Mouse (Mus musculus) neural tube, embryonic 11.5 days (tissue): ENCODE results near the gene Specc1l. TPM values are rescaled to one million over a fixed set of nuclear protein-coding genes. Genes with fewer than 3 reads are reported as not detected.

ENCODE experiments used
- ATAC-seq: fragments of 200-750 bp; cut with Nextera tagmentation; 2 replicates; pipeline ENCODE4 v1.8.0; 2017; ENCODE audit warnings: moderate number of reproducible peaks, mild to moderate bottlenecking, moderate TSS enrichment, moderate library complexity; ENCODE audit not compliant: insufficient read depth, low FRiP score, low TSS enrichment
- DNase-seq: peaks from one replicate; pipeline ENCODE4 v3.0.0-alpha.2; 2015; ENCODE audit warnings: low spot score
- H3K27ac ChIP-seq: fragments of 300-500 bp; sonication (generic); 2 replicates; pipeline ENCODE4 v1.5.1; 2014; ENCODE audit warnings: low read depth, mild to moderate bottlenecking, low read length
- H3K27me3 ChIP-seq: fragments of 300-500 bp; sonication (generic); 2 replicates; pipeline ENCODE4 v1.6.1; 2014; ENCODE audit warnings: mild to moderate bottlenecking, low read length, mixed read lengths; ENCODE audit not compliant: control insufficient read depth, insufficient read depth
- H3K36me3 ChIP-seq: fragments of 300-500 bp; sonication (generic); 2 replicates; pipeline ENCODE4 v1.6.1; 2014; ENCODE audit warnings: mild to moderate bottlenecking, low read length, moderate library complexity, mixed read lengths; ENCODE audit not compliant: control insufficient read depth, insufficient read depth
- H3K4me1 ChIP-seq: fragments of 300-500 bp; sonication (generic); 2 replicates; pipeline ENCODE4 v1.6.1; 2014; ENCODE audit warnings: low read length, mixed read lengths; ENCODE audit not compliant: control insufficient read depth, insufficient read depth
- H3K4me2 ChIP-seq: fragments of 300-500 bp; sonication (generic); 2 replicates; pipeline ENCODE4 v1.6.1; 2014; ENCODE audit warnings: low read depth, mild to moderate bottlenecking, moderate library complexity
- H3K4me3 ChIP-seq: fragments of 300-500 bp; sonication (generic); 2 replicates; pipeline ENCODE4 v1.5.1; 2014; ENCODE audit warnings: low read depth, low read length
- H3K9ac ChIP-seq: fragments of 300-500 bp; sonication (generic); 2 replicates; pipeline ENCODE4 v1.6.1; 2014; ENCODE audit warnings: mild to moderate bottlenecking, low read length
- H3K9me3 ChIP-seq: fragments of 300-500 bp; sonication (generic); 2 replicates; pipeline ENCODE4 v1.6.1; 2016; ENCODE audit warnings: low read length; ENCODE audit not compliant: control insufficient read depth
- WGBS: fragments of 180-500 bp; shearing (Covaris S2); extraction: QIAGEN DNeasy Blood & Tissue Kit; methylation state at CpG from one replicate; pipeline ENCODE4 v1.1.7; 2014; 5-methylcytosine and 5-hydroxymethylcytosine counted together
- polyA plus RNA-seq: library from polyadenylated mRNA; unstranded; fragments of >200 nt; fragmentation: Nextera tagmentation; extraction: Ambion mirVana; gene quantifications from 2 replicates; pipeline ENCODE4 v1.2.1, GENCODE M21; 2014

The Specc1l gene
- polyA plus RNA-seq, 1 experiment from 2014 or later: 23.0 TPM

DNA sequence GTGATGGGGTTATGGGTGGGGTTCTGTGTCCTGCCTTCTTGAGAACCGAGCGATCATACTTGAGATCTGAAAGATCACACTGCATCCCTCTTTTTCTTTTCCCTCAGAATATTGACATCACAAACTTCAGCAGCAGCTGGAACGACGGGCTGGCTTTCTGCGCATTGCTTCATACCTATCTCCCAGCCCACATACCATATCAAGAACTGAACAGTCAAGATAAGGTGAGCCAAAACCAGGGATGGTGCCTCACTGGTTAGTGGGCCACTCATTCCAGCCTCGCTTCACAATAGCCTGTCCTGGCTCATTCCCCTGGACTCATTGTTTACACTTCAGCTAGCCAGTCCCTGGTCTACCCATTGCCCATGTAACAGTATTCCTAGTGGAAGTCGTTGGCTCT is 95.3 kb downstream of the Specc1l start:
- Histone ChIP-seq H3K9ac (no peak overlapping the region), H3K4me2 (no peak overlapping the region), H3K36me3 (peaks cover 10% of the 10 kb centered on the region), H3K9me3 (no peaks in the 10 kb centered on the region), H3K4me3 (no peak overlapping the region), H3K27ac (no peak overlapping the region), H3K4me1 (no peaks in the 10 kb centered on the region), H3K27me3 (no peaks in the 10 kb centered on the region)
- WGBS: 94% methylated on average over 7 of the region's 7 CpGs
- no peak for ATAC-seq
- DNase-seq: no peak

DNA sequence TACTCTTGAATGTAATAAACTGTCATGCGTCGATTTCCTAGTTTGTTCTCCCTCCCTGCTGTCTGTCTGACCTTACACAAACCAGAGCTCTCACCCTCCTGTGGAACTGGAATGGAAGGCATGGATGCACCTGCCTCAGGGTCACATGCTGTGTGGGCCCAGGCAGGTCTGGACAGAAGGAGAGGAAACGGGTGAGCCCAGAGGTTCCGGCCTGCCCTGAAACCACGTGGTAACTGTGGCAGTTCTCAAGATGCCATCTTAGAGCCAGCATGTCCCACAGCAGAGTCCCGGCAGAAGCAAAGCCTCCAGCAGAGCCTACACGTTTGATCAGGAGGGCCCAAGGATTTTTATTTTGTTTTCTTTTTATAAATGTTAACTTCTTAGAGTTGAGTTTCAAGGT is 100.5 kb downstream of the Specc1l start:
- H3K36me3 ChIP-seq: peaks cover 10% of the 10 kb centered on the region
- H3K4me3 ChIP-seq: no peak overlapping the region

DNA sequence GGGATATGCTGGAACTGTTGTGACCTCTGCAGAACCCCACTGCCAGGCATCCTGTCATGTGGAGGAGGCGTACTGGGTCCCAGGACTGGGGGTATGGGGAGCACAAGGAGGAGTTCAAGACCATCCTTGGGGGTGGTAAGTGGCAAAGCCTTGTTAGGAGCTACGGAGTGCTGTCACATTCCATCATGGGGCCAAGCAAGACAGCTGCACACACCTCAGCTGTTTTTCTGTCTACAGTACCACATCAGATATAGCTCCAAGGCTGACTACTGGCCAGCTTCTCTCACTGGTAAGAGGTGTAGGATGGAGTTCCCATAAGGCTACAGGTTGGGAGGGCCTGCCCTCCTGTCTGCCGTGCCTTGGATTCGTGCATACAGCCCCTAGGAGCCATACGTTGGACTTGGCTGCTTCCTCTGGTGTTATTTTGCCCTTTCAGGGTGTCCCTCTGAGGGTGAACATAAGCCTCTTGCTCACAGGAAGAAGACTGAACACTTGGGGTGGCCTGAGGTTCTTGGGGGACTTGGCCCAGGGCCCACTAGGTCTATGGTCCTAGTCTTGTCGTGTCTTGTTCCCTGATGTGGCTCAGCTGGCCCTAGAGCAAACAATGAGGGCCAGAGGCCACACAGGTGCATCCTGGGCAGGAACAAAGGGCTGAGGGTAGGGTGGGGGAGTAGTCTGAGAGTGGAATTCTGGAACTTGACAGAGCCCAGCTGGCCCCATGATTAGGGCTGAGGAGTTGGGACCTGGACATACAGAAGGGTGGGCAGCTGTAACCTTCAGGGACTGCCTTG is 102.5 kb downstream of the Specc1l start:
- no peak for ATAC-seq
- no peak for DNase-seq
- no peaks in the 10 kb centered on the region for H3K9me3 ChIP-seq
- 0 out of 2 replicates have a peak, but pooled peaks cover 2% of the 10 kb centered on the region for H3K4me1 ChIP-seq
- H3K27ac ChIP-seq: no peak overlapping the region
- H3K4me2 ChIP-seq: no peak overlapping the region
- peaks cover 5% of the 10 kb centered on the region for H3K36me3 ChIP-seq
- H3K27me3 ChIP-seq: peaks cover 18% of the 10 kb centered on the region
- H3K4me3 ChIP-seq: no peak overlapping the region
- 76% methylated on average over 6 of the region's 6 CpGs for WGBS
- H3K9ac ChIP-seq: no peak overlapping the region

More for the DNA sequence above, 100.5 kb downstream of the Specc1l start:
- 80% methylated on average over 7 of the region's 7 CpGs for WGBS
- no peak overlapping the region for H3K9ac ChIP-seq
- no peaks in the 10 kb centered on the region for H3K9me3 ChIP-seq
- peaks cover 8% of the 10 kb centered on the region for H3K27me3 ChIP-seq
- H3K4me2 ChIP-seq: no peak overlapping the region
- DNase-seq (no peak), ATAC-seq (no peak)
- 0 out of 2 replicates have a peak, but pooled peaks cover 2% of the 10 kb centered on the region for H3K4me1 ChIP-seq
- H3K27ac ChIP-seq: no peak overlapping the region

DNA sequence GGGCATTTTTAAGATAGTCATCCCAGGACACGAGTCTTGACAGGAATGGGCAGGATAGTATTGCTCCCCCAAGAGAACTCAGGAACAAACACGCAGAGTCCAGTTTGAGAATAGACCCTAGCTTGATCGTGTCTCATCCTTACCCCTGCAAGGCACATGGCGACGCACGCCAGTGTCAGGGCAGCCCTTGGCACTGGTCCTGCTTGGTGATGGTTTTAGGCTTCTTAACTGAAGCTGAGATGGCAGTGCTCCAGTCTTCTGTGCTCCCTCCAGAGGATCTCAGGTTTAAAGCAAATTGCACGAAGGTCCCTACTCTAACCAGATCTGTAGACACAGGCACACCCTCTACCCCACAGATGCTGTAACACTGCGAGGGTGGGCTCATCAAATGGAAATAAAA is 103.9 kb downstream of the Specc1l start:
- H3K9ac ChIP-seq: no peak overlapping the region
- no peaks in the 10 kb centered on the region for H3K9me3 ChIP-seq
- H3K4me3 ChIP-seq: no peak overlapping the region
- DNase-seq (no peak), ATAC-seq (no peak)
- no peak overlapping the region for H3K27ac ChIP-seq
- no peaks in the 10 kb centered on the region for H3K36me3 ChIP-seq
- H3K4me1 ChIP-seq: 0 out of 2 replicates have a peak, but pooled peaks cover 2% of the 10 kb centered on the region
- 78% methylated on average over 8 of the region's 8 CpGs for WGBS
- H3K4me2 ChIP-seq: no peak overlapping the region
- peaks cover 18% of the 10 kb centered on the region for H3K27me3 ChIP-seq

DNA sequence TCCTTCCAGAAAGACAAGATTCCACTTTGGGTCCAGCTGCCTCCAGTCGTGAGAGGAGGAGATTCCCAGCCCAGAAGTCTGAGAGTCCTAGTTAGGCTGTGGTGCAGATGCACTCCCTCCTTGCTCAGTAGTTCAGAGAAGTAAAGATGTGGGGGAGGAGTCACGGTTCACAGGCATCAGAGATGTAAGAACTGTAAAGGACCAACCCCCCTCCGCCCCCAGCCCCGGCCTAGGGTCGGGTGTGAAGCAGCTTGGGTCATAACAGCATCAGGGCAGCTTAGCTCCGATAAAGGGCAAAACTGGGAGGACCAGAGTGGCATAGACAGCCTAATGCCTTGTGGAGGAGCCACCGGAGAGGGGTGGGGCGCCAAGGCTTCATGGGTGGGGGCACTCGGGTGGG is 104.6 kb downstream of the Specc1l start:
- ATAC-seq (peak; percentile 60), DNase-seq (no peak)
- H3K27me3 ChIP-seq: peaks cover 18% of the 10 kb centered on the region
- H3K4me1 ChIP-seq: 0 out of 2 replicates have a peak, but pooled peaks cover 2% of the 10 kb centered on the region
- H3K27ac ChIP-seq: no peak overlapping the region
- no peaks in the 10 kb centered on the region for H3K9me3 ChIP-seq
- whole genome bisulfite sequencing: 7% methylated on average over 9 of the region's 9 CpGs
- H3K4me2 ChIP-seq: peak overlapping the region; percentile 45
- no peaks in the 10 kb centered on the region for H3K36me3 ChIP-seq
- H3K9ac ChIP-seq: peak overlapping the region; percentile 53; the same call in 1 of the 2 replicates
- peak overlapping the region; percentile 35 for H3K4me3 ChIP-seq

DNA sequence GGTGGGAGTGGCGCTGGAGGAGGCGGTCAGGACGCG is 104.8 kb downstream of the Specc1l start, which contains the start of gene Adora2a:
Adora2a (plus strand) TSS at position 6 of the 36 bp plus-strand sequence.
- Histone ChIP-seq H3K36me3 (no peaks in the 10 kb centered on the region), H3K9ac (peak within 1 kb of the TSS; percentile 53), H3K27me3 (peaks cover 18% of the 10 kb centered on the region), H3K4me2 (peak within 1 kb of the TSS; percentile 45), H3K4me3 (peak within 1 kb of the TSS; percentile 35), H3K4me1 (0 out of 2 replicates have a peak, but pooled peaks cover 2% of the 10 kb centered on the region), H3K9me3 (no peaks in the 10 kb centered on the region), H3K27ac (no peak within 1 kb of the TSS)
- WGBS: 0% methylated on average over 4 of the region's 4 CpGs
- no peak for DNase-seq
- no peak for ATAC-seq

DNA sequence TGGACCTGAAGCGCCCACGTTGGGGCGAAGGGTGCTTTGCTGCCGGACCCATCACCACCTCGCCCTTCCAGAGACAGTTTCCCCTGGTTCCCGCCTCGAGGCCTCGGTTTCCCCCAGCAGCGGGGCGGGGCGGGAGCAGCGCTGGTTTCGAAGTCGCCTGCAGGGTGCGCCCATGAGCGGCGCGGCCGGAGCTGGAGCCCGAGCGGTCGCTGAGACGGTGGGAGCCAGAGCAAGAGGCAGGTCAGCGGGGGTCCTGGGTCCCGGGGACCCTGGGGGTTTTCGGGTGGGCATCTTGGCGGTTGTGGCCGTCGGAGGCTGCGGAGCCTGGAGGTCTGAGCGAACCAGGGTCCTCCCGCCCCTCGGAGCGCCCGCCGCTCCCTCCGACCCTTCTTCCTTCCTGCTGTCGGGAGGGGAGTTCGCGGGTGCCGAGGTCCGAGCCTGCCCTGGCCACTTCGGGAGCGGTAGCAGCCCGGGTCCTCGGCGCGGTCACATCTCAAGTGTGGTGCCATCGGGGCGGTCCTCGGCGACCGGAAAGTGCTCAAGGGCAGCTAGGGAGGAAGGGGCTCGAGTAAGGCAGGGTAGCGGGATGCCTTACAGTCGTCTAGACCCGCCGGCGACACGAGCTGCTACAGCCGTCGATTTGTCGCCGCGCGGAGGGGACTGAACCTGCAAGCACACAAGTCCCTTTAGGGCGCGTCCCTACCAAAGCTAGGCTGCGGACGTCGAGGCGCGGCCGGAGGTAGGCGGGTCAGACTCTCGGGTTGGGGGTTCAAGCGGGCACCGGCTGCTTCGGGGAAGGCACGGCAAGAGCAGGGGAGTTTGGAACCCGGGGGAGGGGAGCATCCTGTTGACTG is 105.3 kb downstream of the Specc1l start:
- under 1% methylated on average over 73 of the region's 81 CpGs for whole genome bisulfite sequencing
- Histone ChIP-seq H3K27ac (no peak overlapping the region), H3K4me3 (peak overlapping the region; percentile 35), H3K9me3 (no peaks in the 10 kb centered on the region), H3K27me3 (peaks cover 18% of the 10 kb centered on the region), H3K4me2 (peak overlapping the region; percentile 45), H3K36me3 (no peaks in the 10 kb centered on the region), H3K9ac (peak overlapping the region; percentile 53), H3K4me1 (0 out of 2 replicates have a peak, but pooled peaks cover 2% of the 10 kb centered on the region)
- ATAC-seq: peak; percentile 51
- DNase-seq: peak; percentile 81

DNA sequence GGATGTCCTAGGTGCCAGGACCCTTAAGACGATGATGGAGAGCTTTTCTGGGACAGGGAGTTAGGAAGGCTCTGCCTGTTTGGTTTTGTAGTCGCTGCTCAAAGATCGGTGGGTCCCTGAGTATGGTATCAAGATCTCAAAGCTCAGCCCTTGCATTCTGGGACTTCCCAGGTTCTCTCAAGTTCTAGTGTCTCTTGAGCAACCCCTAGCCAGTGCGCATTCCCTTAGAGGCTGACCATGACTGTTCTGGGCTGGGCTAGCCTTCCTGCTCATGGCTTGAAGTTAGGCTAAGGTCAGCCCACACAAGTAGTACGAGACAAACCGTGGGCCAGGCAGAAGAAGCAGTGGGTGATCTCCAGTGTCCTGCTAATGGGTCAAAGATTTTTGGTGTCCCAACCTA is 106.3 kb downstream of the Specc1l start:
- 0 out of 2 replicates have a peak, but pooled peaks cover 2% of the 10 kb centered on the region for H3K4me1 ChIP-seq
- no peaks in the 10 kb centered on the region for H3K9me3 ChIP-seq
- H3K36me3 ChIP-seq: no peaks in the 10 kb centered on the region
- H3K4me3 ChIP-seq: no peak overlapping the region; the same call in 1 of the 2 replicates
- WGBS: 80% methylated on average over 6 of the region's 6 CpGs
- H3K4me2 ChIP-seq: no peak overlapping the region
- no peak overlapping the region for H3K27ac ChIP-seq
- DNase-seq: no peak
- peaks cover 18% of the 10 kb centered on the region for H3K27me3 ChIP-seq
- no peak overlapping the region for H3K9ac ChIP-seq
- no peak for ATAC-seq
